Mouse (Mus musculus) limb, embryonic 11.5 days (tissue): ENCODE results near the gene Rab22a. TPM values are rescaled to one million over a fixed set of nuclear protein-coding genes. Genes with fewer than 3 reads are reported as not detected.

Experiments used
- ATAC-seq: fragments of 200-750 bp; cut with Nextera tagmentation; 2 replicates; pipeline ENCODE4 v1.8.0; 2017; ENCODE audit warnings: low read depth; ENCODE audit not compliant: insufficient number of reproducible peaks, low FRiP score, low TSS enrichment
- DNase-seq: peaks from one replicate; pipeline ENCODE4 v3.0.0-alpha.2; 2015; ENCODE audit warnings: low spot score
- H3K27ac ChIP-seq: fragments of 300-500 bp; sonication (generic); replicated peaks from 2 replicates; pipeline ENCODE4 v1.5.1; 2014; ENCODE audit warnings: low read depth, mild to moderate bottlenecking, low read length
- H3K27me3 ChIP-seq: fragments of 300-500 bp; sonication (generic); 2 replicates; pipeline ENCODE4 v1.6.1; 2014; ENCODE audit warnings: mild to moderate bottlenecking, low read length, mixed read lengths; ENCODE audit not compliant: control insufficient read depth, insufficient read depth
- H3K36me3 ChIP-seq: fragments of 300-500 bp; sonication (generic); 2 replicates; pipeline ENCODE4 v1.6.1; 2014; ENCODE audit warnings: mild to moderate bottlenecking, low read length, moderate library complexity, mixed read lengths; ENCODE audit not compliant: control insufficient read depth, insufficient read depth
- H3K4me1 ChIP-seq: fragments of 300-500 bp; sonication (generic); 2 replicates; pipeline ENCODE4 v1.6.1; 2014; ENCODE audit warnings: low read length, mixed read lengths; ENCODE audit not compliant: control insufficient read depth, insufficient read depth
- H3K4me2 ChIP-seq: fragments of 300-500 bp; sonication (generic); 2 replicates; pipeline ENCODE4 v1.6.1; 2014; ENCODE audit warnings: low read depth, mild to moderate bottlenecking, moderate library complexity; ENCODE audit not compliant: severe bottlenecking
- H3K4me3 ChIP-seq: fragments of 300-500 bp; sonication (generic); 2 replicates; pipeline ENCODE4 v1.5.1; 2014; ENCODE audit warnings: low read depth, low read length
- H3K9ac ChIP-seq: fragments of 300-500 bp; sonication (generic); 2 replicates; pipeline ENCODE4 v1.6.1; 2014; ENCODE audit warnings: mild to moderate bottlenecking, low read length
- H3K9me3 ChIP-seq: fragments of 300-500 bp; sonication (generic); 2 replicates; pipeline ENCODE4 v1.6.1; 2016; ENCODE audit warnings: low read length; ENCODE audit not compliant: control insufficient read depth
- WGBS: fragments of 180-500 bp; shearing (Covaris S2); extraction: QIAGEN DNeasy Blood & Tissue Kit; methylation state at CpG from one replicate; pipeline ENCODE4 v1.1.7; 2014; 5-methylcytosine and 5-hydroxymethylcytosine counted together
- polyA plus RNA-seq: library from polyadenylated mRNA; unstranded; fragments of >200 nt; fragmentation: Nextera tagmentation; extraction: Ambion mirVana; gene quantifications from 2 replicates; pipeline ENCODE4 v1.2.1, GENCODE M21; 2014

Gene Rab22a
- polyA plus RNA-seq, 1 experiment from 2014 or later: 31.9 TPM

DNA sequence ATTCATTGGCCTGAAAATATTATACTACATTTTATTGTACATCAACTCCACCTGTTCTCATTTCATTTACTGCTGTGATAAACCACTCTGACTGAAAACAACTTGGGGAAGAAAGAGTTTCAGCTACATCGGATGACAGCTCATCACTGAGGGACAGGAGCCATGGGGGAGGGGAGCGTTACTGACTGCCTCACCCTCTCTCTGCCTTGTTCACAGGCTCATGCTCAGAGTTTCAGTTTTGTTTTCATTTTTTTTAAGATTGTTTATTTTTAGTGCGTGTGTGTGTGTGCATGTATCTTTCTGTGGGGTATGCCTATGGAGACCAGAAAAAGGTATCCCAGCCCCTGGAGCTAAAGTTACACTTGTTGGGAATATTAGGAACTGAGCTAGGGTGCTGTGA is 19.7 kb downstream of the Rab22a start:
- H3K36me3 ChIP-seq: no peaks in the 10 kb centered on the region; the same call in 1 of the 2 replicates
- H3K27ac ChIP-seq: no peak overlapping the region
- no peaks in the 10 kb centered on the region for H3K4me1 ChIP-seq
- no peak for ATAC-seq
- H3K4me2 ChIP-seq: no peak overlapping the region
- WGBS: 85% methylated on average over 3 of the region's 3 CpGs
- no peak for DNase-seq
- H3K27me3 ChIP-seq: no peaks in the 10 kb centered on the region
- H3K9ac ChIP-seq: no peak overlapping the region
- no peaks in the 10 kb centered on the region for H3K9me3 ChIP-seq
- H3K4me3 ChIP-seq: no peak overlapping the region

DNA sequence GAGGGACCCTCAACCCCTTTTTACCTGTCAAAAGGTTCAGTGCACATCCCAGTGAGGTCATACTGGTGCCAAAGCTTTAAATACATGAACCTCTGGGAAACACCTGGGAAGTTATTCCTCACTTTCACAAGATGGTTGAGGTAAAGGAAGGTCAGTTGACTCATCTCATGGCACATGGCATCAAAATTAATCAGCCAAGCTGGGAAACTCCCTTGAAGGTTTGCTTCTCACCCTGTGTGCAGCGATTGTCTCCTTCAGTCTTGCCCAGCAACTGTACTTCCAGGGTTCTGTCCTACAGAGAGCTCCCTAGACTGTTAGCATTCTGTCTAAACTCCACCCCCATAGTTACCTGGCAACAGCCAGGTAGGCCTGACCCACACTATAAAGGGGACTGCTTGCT is 20.6 kb downstream of the Rab22a start:
- DNase-seq (no peak), ATAC-seq (no peak)
- 70% methylated on average over 1 of the region's 1 CpGs for WGBS
- Histone ChIP-seq H3K36me3 (no peaks in the 10 kb centered on the region; the same call in 1 of the 2 replicates), H3K9me3 (no peaks in the 10 kb centered on the region), H3K27me3 (no peaks in the 10 kb centered on the region), H3K4me3 (no peak overlapping the region), H3K4me2 (no peak overlapping the region), H3K9ac (no peak overlapping the region), H3K4me1 (no peaks in the 10 kb centered on the region), H3K27ac (no peak overlapping the region)

DNA sequence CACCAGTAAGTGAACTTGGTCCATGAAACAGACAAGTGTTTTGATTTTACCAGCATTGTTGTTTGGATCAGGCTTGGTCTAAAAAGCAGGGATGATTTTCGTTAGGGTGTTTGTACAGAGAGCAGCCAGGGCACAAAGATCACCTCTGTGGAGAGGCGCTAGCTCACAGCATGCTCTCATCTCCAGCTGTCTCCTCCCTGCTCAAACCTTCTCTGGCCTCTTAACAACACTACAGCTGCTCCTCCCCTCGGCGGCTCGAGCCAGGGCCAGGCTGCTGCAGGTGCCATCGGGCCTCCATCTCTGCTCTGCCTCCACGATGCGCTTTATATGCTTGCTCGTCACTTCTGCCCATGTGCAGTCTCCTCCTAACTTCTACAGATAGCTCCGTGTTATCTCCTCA is 23.2 kb downstream of the Rab22a start:
- ATAC-seq (no peak), DNase-seq (no peak)
- Histone ChIP-seq H3K9ac (no peak overlapping the region), H3K27ac (no peak overlapping the region), H3K4me1 (no peaks in the 10 kb centered on the region), H3K9me3 (no peaks in the 10 kb centered on the region), H3K36me3 (no peaks in the 10 kb centered on the region; the same call in 1 of the 2 replicates), H3K27me3 (no peaks in the 10 kb centered on the region), H3K4me2 (no peak overlapping the region), H3K4me3 (no peak overlapping the region)
- 70% methylated on average over 10 of the region's 10 CpGs for WGBS

- Histone ChIP-seq H3K27ac (no peak overlapping the region), H3K27me3 (no peaks in the 10 kb centered on the region), H3K4me1 (no peaks in the 10 kb centered on the region), H3K9ac (no peak overlapping the region), H3K4me2 (no peak overlapping the region), H3K4me3 (no peak overlapping the region), H3K36me3 (peaks cover 4% of the 10 kb centered on the region; the same call in 1 of the 2 replicates), H3K9me3 (no peaks in the 10 kb centered on the region)
- DNase-seq (no peak), ATAC-seq (no peak)
- WGBS: 95% methylated on average over 3 of the region's 3 CpGs
Observed at GRCm38 (mm10) chr2:173685781-173686361, 26.3 kb downstream of the Rab22a start.

- Histone ChIP-seq H3K9ac (no peak overlapping the region), H3K27ac (no peak overlapping the region), H3K9me3 (no peaks in the 10 kb centered on the region), H3K4me2 (no peak overlapping the region), H3K4me3 (no peak overlapping the region), H3K27me3 (no peaks in the 10 kb centered on the region), H3K36me3 (peaks cover 4% of the 10 kb centered on the region; the same call in 1 of the 2 replicates), H3K4me1 (no peaks in the 10 kb centered on the region)
- DNase-seq (no peak), ATAC-seq (no peak)
- 81% methylated on average over 5 of the region's 5 CpGs for WGBS
Observed at GRCm38 (mm10) chr2:173687363-173687762, 27.8 kb downstream of the Rab22a start.

DNA sequence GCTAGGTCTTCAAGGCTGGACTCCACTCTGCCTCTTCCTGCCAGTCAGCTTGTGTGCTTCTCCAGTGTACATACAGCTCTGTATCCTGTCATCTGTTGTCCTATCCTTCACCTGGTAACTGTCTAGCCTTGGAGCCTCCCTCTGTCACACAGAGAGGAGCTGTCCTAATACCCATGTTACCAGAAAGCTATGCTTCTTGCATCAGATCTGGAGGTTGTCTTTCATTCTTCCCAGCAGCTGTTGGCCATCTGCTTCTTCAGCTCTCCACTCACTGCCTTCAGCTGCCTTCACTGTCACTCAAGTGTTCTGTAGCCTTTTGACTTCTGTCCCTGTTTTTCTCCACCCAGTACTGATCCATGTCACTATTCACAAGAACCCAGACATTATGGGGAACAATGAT is 30.3 kb downstream of the Rab22a start:
- H3K36me3 ChIP-seq: peaks cover 4% of the 10 kb centered on the region; the same call in 1 of the 2 replicates
- ATAC-seq: no peak

DNA sequence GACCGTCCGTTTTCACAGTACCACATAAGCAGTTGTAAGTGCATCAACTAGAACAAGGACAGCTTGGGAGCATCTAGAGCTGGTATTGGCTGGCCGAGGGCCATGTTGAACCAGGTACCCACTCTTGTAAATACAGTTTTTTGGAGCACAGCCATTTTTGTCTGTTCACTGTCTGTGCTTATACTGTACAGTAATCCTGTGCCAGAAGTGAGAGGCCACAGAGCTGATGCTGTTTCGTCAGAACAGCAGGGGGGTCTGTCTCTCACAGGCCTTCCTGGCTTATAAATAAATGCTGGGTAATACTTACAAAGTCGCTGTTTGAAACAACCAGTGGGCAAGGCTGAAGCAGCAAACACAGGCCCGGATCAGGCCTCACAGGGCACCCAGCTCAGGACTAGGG is 32.2 kb downstream of the Rab22a start:
- Histone ChIP-seq H3K36me3 (peaks cover 10% of the 10 kb centered on the region), H3K27me3 (no peaks in the 10 kb centered on the region), H3K4me1 (no peaks in the 10 kb centered on the region), H3K4me3 (no peak overlapping the region), H3K9ac (no peak overlapping the region), H3K27ac (no peak overlapping the region), H3K9me3 (no peaks in the 10 kb centered on the region), H3K4me2 (no peak overlapping the region)
- DNase-seq: no peak
- ATAC-seq: no peak
- 96% methylated on average over 6 of the region's 6 CpGs for WGBS

More for the DNA sequence above, 30.3 kb downstream of the Rab22a start:
- Histone ChIP-seq H3K4me3 (no peak overlapping the region), H3K9me3 (no peaks in the 10 kb centered on the region), H3K4me2 (no peak overlapping the region), H3K27ac (no peak overlapping the region), H3K9ac (no peak overlapping the region), H3K27me3 (no peaks in the 10 kb centered on the region), H3K4me1 (no peaks in the 10 kb centered on the region)
- DNase-seq: no peak

DNA sequence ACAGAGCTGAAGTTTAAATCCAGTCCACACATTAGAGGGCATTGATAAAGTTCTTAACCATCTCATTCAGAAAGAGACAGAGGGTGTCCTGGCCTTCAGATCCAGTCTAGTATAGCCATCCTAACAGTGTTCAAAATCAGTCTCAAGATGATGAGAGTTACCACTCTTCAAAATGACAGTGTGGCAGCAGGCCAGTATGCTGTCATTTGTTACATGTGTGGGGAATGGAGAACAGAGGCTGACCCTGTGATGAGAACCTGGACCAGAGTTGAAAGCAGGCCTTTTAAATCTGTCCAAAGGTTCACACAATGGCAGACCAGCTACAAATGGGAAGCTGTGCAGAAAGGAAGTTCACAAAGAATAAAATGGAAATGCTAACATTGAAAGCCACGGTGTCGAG is 33.1 kb downstream of the Rab22a start:
- H3K36me3 ChIP-seq: peaks cover 10% of the 10 kb centered on the region
- no peak overlapping the region for H3K27ac ChIP-seq
- ATAC-seq (no peak), DNase-seq (no peak)
- H3K9ac ChIP-seq: no peak overlapping the region
- no peaks in the 10 kb centered on the region for H3K27me3 ChIP-seq
- no peaks in the 10 kb centered on the region for H3K4me1 ChIP-seq
- 97% methylated on average over 2 of the region's 2 CpGs for WGBS
- H3K4me3 ChIP-seq: no peak overlapping the region
- H3K9me3 ChIP-seq: no peaks in the 10 kb centered on the region
- no peak overlapping the region for H3K4me2 ChIP-seq

DNA sequence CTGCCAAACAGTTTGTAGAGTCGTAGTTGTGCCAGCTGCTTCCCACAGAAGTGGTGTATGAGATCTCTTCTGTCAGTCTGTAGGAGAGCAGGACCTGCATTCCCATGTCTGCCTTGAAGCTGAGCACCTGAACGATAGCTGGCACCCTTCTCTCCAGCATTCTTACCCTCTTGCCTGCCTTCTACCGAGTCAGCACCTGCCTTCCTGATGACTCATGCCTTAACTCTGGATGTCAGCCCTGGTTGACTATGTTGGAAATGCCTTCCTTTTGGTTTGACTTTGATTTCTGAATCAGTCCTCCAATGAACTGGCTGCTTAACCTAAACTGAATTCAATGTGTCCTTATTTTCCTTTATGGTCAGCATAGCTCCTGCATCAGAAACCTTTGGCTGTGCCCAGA is 39.3 kb downstream of the Rab22a start:
- H3K27ac ChIP-seq: no peak overlapping the region
- H3K27me3 ChIP-seq: no peaks in the 10 kb centered on the region
- no peaks in the 10 kb centered on the region for H3K9me3 ChIP-seq
- DNase-seq (no peak), ATAC-seq (no peak)
- peaks cover 17% of the 10 kb centered on the region for H3K36me3 ChIP-seq
- 88% methylated on average over 3 of the region's 3 CpGs for WGBS
- H3K4me1 ChIP-seq: 0 out of 2 replicates have a peak, but pooled peaks cover 2% of the 10 kb centered on the region
- H3K4me3 ChIP-seq: no peak overlapping the region
- no peak overlapping the region for H3K9ac ChIP-seq
- no peak overlapping the region for H3K4me2 ChIP-seq
